Mouse (Mus musculus) left cerebral cortex, adult 9 months (tissue): Measurements from ENCODE around the gene Lman1l.
A peak's percentile ranks its signal among the peaks of the same experiment; 100 is the strongest.

Source experiments
- DNase-seq, 2 experiments: peaks; one replicate each; pipeline ENCODE4 v3.0.0; 2022; ENCODE audit warnings: low spot score in 2 of 2

Lman1l gene

DNA sequence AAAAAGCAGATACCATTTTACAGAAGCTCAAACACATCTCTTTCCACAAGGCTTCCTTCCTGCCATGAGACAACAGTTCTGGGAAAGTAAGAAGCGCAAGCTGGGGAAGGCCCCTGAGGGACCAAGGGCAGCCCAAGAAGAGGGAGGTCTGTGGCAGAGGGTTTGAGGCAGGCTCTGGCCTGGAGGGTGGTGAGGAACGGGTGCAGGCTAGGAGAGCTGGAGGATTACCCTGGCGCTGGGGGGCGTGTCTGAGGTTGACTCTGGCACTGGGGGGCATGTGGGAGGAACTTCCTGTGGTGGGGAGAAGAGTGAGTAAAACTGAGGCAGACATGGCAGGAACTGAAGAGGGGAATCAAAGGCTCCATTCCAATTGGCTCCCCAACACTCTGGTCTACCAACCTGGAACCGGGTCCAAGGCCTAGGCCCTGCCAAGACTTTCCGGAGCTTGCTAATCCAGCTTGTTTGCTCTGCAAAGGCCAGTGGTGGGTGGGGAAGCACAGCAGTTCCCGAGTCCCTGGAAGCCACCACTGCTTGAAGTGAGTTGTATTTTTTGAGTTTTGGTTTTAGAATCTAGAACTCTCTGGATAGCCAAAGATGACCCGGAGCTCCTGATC, 2.9 kb downstream of the Lman1l start:
- DNase-seq = no peak

DNA sequence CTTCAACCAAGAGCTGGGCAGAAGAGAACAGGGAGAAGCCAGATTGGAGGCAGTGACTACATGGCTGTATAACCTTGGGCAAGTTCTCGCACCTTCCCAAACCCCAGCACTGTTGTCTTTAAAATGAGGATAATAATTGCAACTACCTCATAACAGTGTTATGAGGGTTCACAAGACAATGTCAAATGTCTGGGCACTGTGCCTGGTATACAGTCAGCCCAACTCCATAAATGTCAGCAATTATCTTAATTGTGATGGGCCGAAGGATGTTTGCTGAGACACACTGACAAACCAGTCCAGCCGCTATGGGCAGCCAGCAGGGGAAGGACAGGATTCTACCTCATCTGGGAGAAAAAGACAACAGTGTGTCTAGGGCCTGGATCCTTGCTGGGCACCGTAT, 5.8 kb downstream of the Lman1l start:
- DNase-seq = no peak

DNA sequence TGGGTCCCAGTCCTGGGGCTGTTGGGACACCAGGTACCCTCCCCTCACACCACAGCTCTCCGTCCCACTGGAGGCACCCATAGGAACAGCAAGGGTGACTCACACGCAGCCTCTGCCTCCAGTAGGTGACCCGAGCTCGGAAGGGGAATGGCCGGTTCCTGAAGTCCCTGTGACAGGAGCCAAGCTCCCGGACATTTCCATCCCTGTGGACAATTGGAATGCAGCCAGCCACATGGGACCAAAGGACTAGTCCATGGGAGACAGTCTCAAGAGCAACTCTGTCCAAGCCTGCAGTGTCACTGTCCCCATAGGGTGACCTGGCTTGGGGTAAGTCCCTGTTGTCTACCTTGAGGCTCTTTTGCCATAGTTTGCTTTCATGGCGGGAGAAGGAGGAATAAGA, 6.6 kb downstream of the Lman1l start:
- DNase-seq = no peak

DNA sequence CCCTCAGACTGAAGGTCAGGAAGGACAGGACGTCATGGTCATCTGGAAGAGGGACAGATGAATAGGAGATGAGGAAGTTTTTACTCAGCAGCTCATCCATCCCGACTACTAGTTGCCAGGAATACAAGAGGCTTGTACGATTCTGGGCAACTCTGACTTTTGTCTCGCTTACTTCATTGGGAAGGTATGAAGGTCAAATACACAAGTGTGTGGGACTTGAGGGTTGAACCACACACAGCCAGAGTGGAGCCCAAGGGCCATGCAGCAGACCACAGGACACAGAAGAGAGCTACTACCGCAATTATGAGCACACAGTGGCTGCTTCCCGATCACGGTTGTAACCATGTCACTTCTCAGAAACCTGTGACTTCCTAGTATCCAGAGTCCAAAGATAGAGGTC, 8.0 kb downstream of the Lman1l start:
- DNase-seq = no peak

DNA sequence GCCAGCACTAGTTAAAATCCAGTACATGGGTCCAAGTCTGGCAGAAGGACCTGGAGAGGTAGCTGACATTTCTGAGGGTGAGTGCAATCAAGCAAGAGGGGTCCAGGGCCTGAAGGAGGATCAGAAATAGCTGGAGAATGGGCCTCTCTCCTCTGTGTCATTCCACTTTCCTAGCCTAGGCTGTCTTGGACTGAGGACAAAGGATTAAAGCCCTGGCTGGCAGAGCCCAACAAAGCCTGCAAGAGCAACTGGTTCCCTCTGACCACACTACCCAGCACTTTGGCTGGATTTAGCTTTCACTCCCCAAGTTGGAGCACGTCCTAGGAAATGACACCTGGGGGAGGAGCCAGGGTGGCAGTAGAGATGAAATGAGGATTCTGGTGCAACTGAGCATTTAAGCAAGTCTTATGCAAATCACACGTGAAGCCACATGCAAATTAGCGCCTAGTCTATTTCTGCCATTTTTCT, 10.2 kb downstream of the Lman1l start:
- DNase-seq = no peak

DNA sequence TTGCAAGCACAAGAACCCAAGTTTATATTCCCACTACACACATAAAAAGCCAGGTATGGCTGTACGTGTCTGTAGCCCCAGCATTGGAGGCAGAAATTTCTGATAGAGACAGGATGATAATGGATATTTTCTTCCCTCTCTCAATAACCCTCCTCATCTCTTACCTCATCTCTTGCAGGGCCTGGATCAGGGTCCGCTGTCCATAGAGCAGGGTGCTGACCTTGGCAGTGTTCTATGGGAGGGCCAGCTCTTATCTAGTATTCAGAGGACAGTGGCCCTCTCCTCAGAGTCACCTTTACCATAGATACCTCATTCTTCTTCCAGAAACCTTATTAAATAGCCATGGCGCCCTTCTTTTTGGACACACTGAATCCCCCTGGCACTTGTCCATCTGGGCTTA, 10.8 kb downstream of the Lman1l start:
- no peak for DNase-seq

DNA sequence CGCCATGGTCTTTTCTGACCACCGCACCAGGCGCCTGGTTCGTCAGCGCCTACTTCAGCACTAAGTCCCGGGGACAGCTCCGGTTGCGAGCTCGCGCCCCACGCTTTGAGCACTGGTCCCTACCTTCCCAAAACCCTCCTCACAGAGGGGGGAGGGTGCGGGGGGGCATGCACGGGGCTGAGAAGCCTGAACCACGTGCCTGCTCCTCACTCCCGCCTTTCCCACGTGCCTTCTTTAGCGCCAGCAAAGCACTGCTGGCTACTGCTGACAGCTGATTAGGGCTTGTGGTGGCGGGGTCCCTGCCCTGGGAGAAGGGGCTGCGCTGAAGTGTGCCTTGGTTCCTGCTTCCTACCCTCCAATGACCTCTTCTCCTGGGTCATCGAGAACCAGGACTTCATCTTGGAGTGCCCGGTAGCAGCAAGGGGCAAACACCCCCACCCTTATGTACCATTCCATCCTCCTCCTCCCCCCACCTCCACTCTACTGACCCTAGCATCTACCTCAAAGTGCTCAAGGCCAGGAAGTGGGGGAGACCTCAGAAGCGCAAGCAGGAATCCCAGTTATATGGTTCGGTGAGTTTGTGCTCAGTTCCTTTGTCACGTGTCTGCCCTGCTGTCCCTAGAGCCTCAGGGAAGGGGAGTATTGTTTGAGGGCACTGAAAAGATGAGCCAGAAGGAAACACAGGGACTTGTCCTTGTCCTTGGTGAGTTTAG, 14.3 kb downstream of the Lman1l start, which contains the start of gene Cplx3:
Gene Cplx3 (minus strand): TSS at position 143 of the 713 bp plus-strand sequence.
- no peak for DNase-seq

DNA sequence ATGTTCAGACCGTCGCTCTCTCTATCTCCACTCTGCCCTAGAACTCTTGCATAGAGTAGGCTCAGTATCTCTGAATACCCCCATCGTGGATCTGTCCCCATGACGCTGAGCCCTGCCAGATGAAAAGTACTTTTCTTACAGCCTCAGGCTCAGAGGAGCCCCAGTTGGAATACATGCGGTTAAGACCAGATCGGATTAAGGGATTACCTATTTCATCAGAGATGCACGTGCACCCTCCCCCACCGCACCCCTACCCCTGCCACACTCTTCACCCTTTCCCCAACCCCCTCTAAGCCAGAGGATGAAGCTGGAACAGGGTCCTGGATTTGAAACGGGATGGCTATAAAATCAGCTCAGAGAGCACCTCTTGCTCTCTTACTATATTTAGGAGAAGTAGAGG, 15.1 kb downstream of the Lman1l start:
- no peak for DNase-seq

DNA sequence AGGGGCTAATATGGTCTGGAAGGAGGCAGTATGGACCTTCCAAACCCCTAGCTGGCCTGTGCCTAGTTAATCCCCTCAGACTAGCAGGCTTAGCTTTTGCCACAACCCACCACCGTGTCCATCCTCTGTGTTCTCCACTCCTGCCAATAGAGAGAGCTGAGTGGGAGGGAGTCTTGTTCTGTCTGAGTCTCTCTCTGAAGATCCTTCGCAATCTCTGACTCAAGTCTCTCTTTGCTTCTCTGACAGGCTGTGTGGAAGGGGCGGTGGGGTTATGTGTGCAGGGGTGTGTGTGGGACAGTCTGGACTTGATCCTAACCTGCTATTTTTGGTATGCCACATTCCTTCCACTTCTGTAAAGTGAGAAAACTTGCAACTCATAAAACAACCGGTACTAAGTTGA, 15.7 kb downstream of the Lman1l start:
- no peak for DNase-seq

DNA sequence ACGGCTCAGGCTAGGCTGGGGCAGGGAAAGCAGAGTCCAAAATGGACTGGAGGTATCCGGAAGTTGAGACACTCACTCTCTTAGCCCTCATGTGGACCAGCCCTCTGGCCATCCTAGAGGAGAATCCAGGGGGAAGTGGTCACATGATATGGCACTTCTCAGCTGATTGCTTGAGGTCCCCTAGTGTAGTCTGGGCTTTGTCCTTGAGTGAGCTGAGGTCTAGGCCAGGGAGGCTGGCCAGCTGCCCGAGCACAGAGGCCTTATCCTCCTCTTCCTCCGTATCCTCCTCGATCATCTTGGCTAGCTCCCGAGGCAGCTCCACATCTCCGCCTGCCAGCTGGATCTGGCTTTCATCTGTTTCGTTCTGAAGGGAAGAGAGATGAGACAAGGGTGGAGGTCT, 18.5 kb downstream of the Lman1l start:
- no peak for DNase-seq

DNA sequence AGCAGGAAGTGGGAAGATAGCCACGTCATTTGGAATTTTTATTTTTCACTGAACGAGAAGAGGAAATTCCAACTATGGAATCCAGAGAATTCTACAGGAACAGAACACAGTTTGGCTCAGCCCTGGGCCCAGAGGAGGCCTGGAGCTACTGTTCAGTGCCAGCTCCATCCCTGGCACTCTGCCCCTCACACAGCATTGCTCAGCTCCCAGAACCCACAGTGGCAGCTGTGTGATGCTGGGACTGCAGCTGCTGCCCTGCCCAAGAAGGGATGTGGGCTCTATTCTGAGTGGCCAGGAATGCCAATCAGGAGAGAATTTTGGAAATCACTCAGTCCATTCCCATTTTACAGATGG, 19.2 kb downstream of the Lman1l start:
- DNase-seq = peak in 1 of 2 experiments; percentile 73

DNA sequence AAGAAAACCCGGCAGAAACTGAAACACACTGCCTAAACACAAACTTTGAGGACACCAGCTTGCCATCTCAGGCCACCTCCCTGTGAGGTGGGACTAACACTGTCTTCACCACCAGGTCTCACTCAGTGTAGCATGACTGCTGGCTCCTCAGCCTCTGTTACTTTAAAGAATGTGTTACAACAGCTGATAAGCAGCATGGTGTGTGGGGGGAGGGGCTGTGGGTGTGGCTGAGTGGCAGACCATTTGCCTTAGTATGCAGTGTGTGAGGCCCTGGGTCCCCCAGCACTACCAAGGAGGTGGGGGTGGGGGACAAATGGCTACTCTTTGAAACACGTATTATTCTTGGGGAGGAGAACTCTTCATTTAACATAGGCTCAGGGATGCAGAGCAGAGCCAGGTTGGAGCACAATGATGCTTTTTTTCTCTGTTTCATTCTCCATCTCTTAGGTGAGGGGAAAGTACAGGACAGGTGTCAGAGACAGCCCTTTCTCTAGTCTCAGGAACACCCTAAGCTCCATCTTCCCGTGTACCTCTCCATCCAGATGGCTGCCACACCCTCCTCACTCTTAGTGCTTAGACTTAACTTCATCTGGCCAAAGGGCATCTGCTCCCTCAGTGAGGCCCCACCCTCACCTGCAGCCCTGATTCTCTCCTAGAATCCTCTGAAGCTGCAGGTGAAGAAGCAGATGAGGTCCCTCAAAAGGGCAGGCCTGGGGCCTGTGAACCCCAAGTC, 19.8 kb downstream of the Lman1l start:
- no peak for DNase-seq

DNA sequence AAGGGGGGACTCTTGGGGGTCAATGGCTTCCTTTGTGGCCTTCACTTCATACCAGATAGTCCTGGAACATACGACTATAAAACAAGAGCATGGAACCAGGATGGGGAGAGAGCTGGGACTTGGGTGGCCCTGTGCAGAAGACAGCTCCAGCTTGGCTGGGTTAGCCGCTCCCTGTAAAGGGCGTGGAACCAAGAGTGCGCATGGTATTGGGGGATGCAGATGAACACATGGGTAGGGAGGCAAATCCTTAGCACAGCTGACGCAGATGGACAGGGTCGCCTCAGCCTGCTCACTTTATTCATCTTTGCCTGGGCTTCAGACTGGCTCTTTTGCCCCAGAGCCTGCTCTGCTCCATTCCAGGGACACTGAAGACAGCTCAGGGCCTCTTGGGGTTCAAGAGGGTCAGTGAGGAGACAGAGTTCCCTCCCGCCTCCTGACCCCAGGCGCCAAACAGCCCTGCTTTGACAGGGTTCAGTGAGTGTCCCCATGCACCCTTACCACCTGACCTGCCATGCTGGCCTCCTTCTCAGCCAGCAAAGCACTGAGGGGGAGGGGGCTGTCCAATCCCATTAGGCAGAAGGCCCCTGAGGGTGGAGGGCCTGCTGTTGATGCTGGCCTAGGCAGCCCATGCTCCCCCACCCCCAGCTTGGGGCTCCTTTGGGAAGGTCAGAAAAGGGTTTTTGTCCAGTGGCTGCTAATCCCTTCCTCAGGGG, 21.6 kb downstream of the Lman1l start:
- DNase-seq = no peak

DNA sequence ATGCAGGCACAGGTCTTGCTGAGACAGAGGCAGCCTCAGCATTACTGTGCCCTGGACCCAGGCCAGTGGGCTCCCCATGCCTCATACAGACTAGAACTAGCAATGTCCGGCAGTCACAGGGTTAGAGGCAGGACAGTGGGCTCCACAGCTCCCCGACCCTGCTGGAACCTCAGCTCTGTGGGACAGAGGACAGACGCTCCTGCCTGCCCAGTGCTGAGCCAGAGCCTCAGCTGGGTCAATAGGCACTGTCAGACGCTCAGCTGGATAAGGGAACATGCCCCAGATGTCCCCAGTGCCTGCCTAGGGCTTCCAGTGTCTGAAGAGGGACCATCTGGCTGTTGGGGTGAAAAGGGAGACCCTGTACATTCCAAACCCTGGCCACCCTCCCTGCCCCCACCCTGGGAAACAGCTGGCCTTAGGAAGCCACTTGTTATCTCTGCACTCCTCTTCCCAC, 22.6 kb downstream of the Lman1l start:
- no peak for DNase-seq

DNA sequence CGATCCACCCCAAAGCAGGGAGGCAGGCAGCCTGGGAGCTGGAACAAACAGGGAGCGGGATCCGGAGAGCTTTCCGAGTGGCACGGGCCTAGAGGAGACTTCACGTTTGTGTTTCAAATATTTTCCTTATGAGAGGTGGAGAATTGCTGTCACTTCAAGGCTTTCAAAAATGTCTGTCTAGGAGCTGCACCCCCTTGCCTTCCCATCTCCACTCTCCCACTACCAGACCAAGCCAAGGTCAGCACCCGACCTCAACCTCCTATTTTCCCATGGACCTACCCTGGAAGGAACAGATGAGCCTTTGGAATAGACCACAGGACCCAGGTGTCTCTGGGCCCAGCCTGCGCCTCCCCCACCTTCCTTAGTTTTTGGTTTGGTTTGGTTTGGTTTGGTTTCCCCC, 23.3 kb downstream of the Lman1l start:
- no peak for DNase-seq

DNA sequence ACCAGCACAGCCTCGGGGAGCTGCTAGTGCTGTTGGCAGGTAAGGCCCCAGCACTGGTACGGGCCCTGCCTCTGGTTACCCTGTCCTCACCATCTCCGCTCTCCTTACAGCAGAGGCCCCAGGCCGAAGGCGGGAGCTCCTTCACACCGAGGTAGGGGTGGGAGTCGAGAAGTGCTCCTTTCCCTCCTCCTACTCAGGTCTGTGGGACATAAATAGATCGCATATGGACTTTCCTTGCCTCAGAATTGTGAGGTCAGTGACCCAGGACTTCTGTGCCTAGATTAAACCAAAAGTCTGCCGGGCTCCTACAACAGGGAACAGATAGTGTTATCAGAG, 26.4 kb downstream of the Lman1l start:
- no peak for DNase-seq

DNA sequence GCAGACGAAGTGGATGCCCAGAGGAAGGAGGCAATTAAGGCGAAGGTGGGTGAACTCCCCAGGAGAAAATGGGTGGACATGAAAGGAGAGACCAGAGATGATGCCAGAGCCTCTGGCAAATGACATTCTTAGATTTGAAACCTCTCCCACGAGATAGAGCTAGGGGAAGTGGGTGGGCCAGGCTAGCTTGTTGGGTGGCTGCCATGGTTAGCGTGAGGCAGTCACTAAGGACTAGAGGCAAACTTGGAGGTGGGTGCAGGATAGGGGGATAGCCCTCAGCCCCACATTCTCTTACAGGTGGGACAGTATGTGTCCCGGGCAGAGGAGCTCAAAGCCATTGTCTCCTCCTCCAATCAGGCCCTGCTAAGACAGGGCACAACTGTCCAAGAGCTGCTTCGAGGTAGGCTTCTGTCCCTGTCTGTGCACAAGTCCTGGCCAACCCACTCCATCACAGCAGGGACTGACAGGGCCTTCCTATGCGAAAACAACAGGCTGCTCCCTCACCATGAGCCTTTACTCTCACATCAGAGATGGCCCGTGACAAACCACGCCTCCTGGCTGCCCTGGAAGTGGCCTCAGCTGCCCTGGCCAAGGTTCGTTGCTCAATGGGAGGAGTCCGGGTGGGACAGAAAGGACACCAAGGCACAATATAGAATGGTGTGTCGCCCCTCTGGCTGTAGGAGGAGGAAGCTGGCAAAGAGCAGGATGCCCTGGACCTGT, 27.0 kb downstream of the Lman1l start:
- DNase-seq = no peak

DNA sequence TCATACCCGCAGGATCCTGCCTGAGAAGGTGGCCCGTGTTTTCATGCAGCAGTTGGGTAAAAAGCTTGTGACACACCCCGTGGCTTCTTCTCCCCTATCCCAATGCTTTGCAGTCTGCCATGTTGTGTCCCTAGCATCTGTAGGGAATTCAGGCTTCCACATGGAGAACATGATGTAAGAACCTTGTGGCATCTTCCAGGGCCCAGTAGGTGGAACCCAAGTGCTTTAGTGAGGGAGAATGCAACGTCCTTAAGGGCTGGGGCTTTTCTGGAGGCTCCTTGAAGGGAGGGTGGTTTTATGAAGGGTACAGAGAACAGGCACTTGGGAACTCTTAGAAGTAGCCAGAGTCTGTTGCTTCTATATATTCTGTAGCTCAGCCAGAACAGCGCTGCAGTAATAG, 29.8 kb downstream of the Lman1l start:
- DNase-seq = peak in 1 of 2 experiments; percentile 51

DNA sequence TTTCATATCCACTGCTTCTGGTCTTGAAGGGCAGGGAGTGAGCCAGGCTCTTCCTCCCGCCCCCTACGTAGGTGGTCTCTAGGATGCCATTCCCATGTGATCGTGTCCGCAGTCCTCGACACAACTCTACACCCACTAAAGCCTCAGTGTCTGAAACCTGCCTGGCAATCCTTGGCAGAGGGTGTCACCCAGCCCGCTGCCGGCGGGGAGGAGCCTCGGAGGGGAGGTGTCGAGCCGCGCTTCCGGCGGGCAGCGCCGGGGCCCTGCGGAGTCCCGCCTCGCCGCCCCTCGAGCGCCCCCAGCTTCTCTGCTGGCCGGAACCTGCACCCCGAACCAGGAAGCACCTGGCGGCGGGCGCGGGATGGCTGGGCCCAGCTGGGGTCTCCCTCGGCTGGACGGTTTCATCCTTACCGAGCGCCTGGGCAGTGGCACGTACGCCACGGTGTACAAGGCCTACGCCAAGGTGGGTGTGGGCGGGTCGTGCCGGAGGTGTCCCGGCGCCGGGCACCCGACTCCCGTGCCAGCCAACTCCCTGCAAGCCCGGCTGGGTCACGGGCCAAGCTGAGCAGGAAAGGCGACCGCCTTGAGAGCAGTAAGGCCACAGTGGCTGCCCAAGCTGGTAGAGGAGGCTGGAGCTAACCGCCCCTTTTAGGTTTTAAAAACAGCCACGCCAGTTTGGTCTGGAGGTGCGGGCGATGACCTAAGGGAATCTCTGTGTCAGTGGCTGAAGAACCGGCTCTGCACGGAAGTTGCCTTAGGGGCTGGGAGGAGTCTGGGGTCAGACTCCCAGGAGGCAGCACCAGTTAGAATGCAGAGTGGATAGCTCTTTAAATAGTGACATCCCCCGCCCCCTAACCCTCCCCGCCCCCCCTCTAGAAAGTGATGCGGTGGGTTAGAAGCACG, 31.1 kb downstream of the Lman1l start, which contains the start of gene Ulk3:
Gene Ulk3 (plus strand): TSS at position 229 of the 903 bp plus-strand sequence.
- peak in 1 of 2 experiments; percentile 72 for DNase-seq

DNA sequence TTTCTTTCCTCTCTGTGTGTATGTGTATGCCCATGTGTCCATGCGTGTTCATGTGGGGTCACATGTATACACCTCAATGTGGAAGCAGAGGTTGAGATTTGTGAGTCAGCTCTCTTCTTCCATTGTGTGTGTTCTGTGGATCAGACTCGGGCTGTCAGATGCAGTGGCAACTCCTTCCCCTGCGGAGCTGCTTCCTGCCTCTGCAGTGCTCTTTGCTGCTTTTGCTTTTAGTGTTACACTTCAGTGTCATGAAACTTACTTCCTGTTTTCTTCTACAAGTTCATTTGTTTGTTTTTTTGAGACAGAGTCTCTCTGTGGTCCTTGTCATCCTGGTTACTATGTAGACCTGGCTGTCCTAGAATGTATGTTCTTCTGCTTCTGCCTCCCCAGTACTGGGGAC, 35.6 kb downstream of the Lman1l start:
- DNase-seq = no peak
